Comparison of ENCODE assay signal across 11 mouse cellular contexts in the genomic region with DNA sequence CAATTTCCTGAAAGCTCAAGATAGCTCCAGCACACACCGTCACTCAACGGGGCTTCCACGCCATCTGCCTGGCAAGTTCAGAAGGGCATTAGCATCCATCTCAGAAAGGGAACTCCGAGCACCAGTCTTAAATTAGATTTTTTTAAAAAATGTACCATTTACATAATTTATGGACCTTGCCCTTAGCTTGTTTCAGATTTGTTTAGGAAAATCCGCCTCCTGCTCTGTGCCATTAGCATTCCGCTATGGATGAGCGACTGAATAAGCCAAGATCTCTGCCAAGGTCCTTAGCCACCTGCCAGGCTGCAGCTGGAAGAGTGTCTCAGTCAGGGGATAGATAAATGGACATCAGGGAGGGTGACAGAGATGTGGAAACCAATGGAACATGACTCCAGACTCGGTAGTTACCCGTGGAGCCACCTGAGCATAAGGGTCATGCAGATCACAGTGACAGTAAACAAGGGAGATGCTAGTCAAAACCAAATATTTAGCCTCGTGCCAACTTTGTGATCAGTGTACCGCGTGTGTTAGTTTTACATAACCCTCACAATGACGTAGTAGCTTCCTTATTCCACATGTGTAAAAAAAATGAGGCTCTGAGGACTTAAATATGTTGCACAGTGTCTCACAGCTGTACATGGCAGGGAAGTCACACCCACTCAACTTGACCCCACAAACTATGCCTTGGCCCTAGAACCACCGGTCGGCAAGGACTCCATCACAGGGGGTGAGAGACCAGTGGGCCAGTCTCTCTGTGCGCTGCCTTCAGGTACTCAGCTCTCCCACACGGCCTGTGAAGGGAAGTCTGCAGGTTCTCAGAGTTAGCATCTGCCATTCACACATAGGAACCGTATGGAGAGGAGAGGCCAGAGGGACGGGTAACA. TPM values are rescaled to one million over a fixed set of nuclear protein-coding genes. Genes with fewer than 3 reads are reported as not detected.
DNase-seq lines count a peak whose midpoint lies in the region; ATAC-seq lines count a peak whose summit lies in the region.
"Had no signal": no experiment of that assay in that cellular context is flagged by ENCODE, and none has a peak within 500 bp of the region (broad histone marks: within the 10 kb centered on the region; RNA-seq: fewer than 3 reads in every experiment).

No protein-coding gene starts in this region.

- no peaks in the 10 kb centered on the region for H3K36me3 ChIP-seq in liver, embryonic 13.5 days
- no peaks in the 10 kb centered on the region for H3K36me3 ChIP-seq in hindbrain, embryonic 14.5 days (replicated peaks; ENCODE audit: control insufficient read depth, insufficient read depth)
- H3K36me3 ChIP-seq in kidney, embryonic 16.5 days (ENCODE audit: insufficient read depth, low read length) = no peaks in the 10 kb centered on the region

- H3K9ac ChIP-seq in liver, embryonic 13.5 days = no peak overlapping the region
- no peak overlapping the region for H3K9ac ChIP-seq in hindbrain, embryonic 14.5 days
- no peak overlapping the region; the same call in 1 of the 2 replicates for H3K9ac ChIP-seq in kidney, embryonic 16.5 days (replicated peaks; ENCODE audit: low read length)

- H3K4me2 ChIP-seq in liver, embryonic 13.5 days = no peak overlapping the region
- no peak overlapping the region for H3K4me2 ChIP-seq in hindbrain, embryonic 14.5 days (replicated peaks)
- H3K4me2 ChIP-seq in kidney, embryonic 16.5 days (replicated peaks; ENCODE audit: low read depth, low read length) = no peak overlapping the region

- H3K9me3 ChIP-seq in liver, embryonic 13.5 days (replicated peaks) = no peaks in the 10 kb centered on the region
- no peaks in the 10 kb centered on the region for H3K9me3 ChIP-seq in hindbrain, embryonic 14.5 days (ENCODE audit: control insufficient read depth, low read length)
- H3K9me3 ChIP-seq in kidney, embryonic 16.5 days (ENCODE audit: low read length) = no peaks in the 10 kb centered on the region

- no peak overlapping the region for H3K27ac ChIP-seq in liver, embryonic 13.5 days
- peak overlapping the region; percentile 53 for H3K27ac ChIP-seq in hindbrain, embryonic 14.5 days
- peak overlapping the region; percentile 81 for H3K27ac ChIP-seq in kidney, embryonic 16.5 days (ENCODE audit: low read length)

- ATAC-seq in liver, embryonic 13.5 days (ENCODE audit: low read depth) = 0 out of 2 replicates have a peak, but pooled peaks have one; percentile 34
- peak; percentile 84 for ATAC-seq in hindbrain, embryonic 14.5 days (ENCODE audit: low FRiP score)
- ATAC-seq in kidney, embryonic 16.5 days (ENCODE audit: low FRiP score, low TSS enrichment) = peak; percentile 84
- ATAC-seq in neutrophil, adult 5-6 weeks (ENCODE audit: extremely low read depth, insufficient number of reproducible peaks, low FRiP score, poor library complexity, severe bottlenecking) = peak; percentile 49
- ATAC-seq in frontal cortex, adult (ENCODE audit: low TSS enrichment) = no peak
- ATAC-seq: inflammation-experienced regulatory T-cells, adult 6 months had no signal

- no peak for DNase-seq in liver, embryonic 13.5 days
- no peak for DNase-seq in liver
- peak; percentile 42 for DNase-seq in hindbrain, embryonic 14.5 days (ENCODE audit: low spot score)
- DNase-seq in right cerebral cortex, postnatal 4 days = no peak
- DNase-seq: cerebellum, adult 8-10 months; gastrocnemius, postnatal 36 days had no signal

- no peaks in the 10 kb centered on the region for H3K27me3 ChIP-seq in liver, embryonic 13.5 days
- no peaks in the 10 kb centered on the region for H3K27me3 ChIP-seq in hindbrain, embryonic 14.5 days (ENCODE audit: control insufficient read depth, insufficient read depth, low read length)
- no peaks in the 10 kb centered on the region for H3K27me3 ChIP-seq in kidney, embryonic 16.5 days (ENCODE audit: insufficient read depth, low read length)

- WGBS in liver, embryonic 13.5 days (ENCODE audit: insufficient replicate concordance) = 63% methylated on average over 19 of the region's 19 CpGs
- WGBS in hindbrain, embryonic 14.5 days = 60% methylated on average over 19 of the region's 19 CpGs
- WGBS in kidney, embryonic 16.5 days = 43% methylated on average over 19 of the region's 19 CpGs

- no peak overlapping the region for H3K4me3 ChIP-seq in liver, embryonic 13.5 days (replicated peaks)
- no peak overlapping the region for H3K4me3 ChIP-seq in hindbrain, embryonic 14.5 days (replicated peaks; ENCODE audit: low read length)
- H3K4me3 ChIP-seq in kidney, embryonic 16.5 days (ENCODE audit: low read length) = no peak overlapping the region

- H3K4me1 ChIP-seq in liver, embryonic 13.5 days (replicated peaks) = peaks cover 9% of the 10 kb centered on the region; the same call in 1 of the 2 replicates
- H3K4me1 ChIP-seq in hindbrain, embryonic 14.5 days (replicated peaks; ENCODE audit: control insufficient read depth, insufficient read depth, low read length) = 0 out of 2 replicates have a peak, but pooled peaks cover 8% of the 10 kb centered on the region
- peaks cover 25% of the 10 kb centered on the region for H3K4me1 ChIP-seq in kidney, embryonic 16.5 days (ENCODE audit: insufficient read depth, low read length)

RNA-seq across cellular contexts. Expression of gene 9130230L23Rik, which starts 58.2 kb away (rescaled TPM):
- polyA plus RNA-seq in liver, embryonic 13.5 days (2015; fragmentation: Nextera tagmentation; extraction: Ambion mirVana) = not detected in 2 replicates
- polyA plus RNA-seq in hindbrain, embryonic 14.5 days (2014; fragmentation: Nextera tagmentation; extraction: Ambion mirVana) = 0.26 TPM in 1 of 2 replicates, not detected in the other
- 0.56 and 1.2 TPM in 2 replicates for polyA plus RNA-seq in kidney, embryonic 16.5 days (2015; fragmentation: Nextera tagmentation; extraction: Ambion mirVana)
- 5.4 and 5.5 TPM in 2 replicates for total RNA-seq in neutrophil, adult 5-6 weeks (2017)
- total RNA-seq: gastrocnemius, postnatal 36 days had no signal
- polyA plus RNA-seq: limb, embryonic 11.5 days had no signal
